Mouse (Mus musculus) lung, adult 2 months (tissue): ENCODE results near the gene Rbck1.

ENCODE experiments used
- CTCF ChIP-seq: fragments of 200-500 bp; IDR thresholded peaks from 2 replicates; pipeline ENCODE4 v1.5.1; 2011; ENCODE audit warnings: mild to moderate bottlenecking, low read length, control low read depth; ENCODE audit not compliant: insufficient read depth
- POLR2A ChIP-seq: fragments of 200-500 bp; IDR thresholded peaks from 2 replicates; pipeline ENCODE4 v1.6.1; 2011; ENCODE audit warnings: low read depth, mild to moderate bottlenecking, control low read depth, low read length, borderline replicate concordance; ENCODE audit errors: extremely low read depth

- TF ChIP-seq CTCF (no peak), POLR2A (peak; percentile 66; the same call in 1 of the 2 replicates)
Measured at GRCm38 (mm10) chr2:152293727-152294475, 38.6 kb downstream of the Rbck1 start, which contains the start of gene Tbc1d20.
